9 mouse cellular contexts compared by ENCODE assay signal in the genomic region with DNA sequence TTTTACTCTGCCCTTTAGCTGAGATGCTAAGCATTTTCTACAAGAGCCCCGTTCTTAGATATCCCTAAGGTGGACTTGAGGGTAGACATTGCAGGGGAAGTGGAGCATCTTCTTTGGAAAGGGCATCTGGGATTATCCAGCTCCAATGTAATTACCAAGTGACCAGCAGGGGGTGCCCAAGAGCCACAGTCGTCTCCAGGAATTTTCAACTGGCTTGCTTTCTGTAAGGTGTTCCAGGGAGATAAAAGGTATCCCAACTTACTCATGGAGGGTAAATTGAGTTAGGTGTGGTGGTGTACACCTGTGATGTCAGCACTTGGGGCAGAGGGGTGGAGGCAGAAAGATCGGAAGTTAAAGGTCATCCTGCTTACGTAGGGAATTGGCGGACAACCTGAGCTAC. TPM values are rescaled to one million over a fixed set of nuclear protein-coding genes. Genes with fewer than 3 reads are reported as not detected.
DNase-seq lines count a peak whose midpoint lies in the region; ATAC-seq and TF ChIP-seq lines count a peak whose summit lies in the region.
"Had no signal": no experiment of that assay in that cellular context is flagged by ENCODE, and none has a peak within 500 bp of the region (broad histone marks: within the 10 kb centered on the region; RNA-seq: fewer than 3 reads in every experiment).

No protein-coding gene starts in this region.

- no peak overlapping the region for H3K9ac ChIP-seq in limb, embryonic 14.5 days (ENCODE audit: low read depth, low read length, severe bottlenecking)

- no peaks in the 10 kb centered on the region for H3K9me3 ChIP-seq in limb, embryonic 14.5 days (ENCODE audit: control insufficient read depth, low read length)

- DNase-seq in ovary, postnatal 10 days (ENCODE audit: low spot score), result peak; percentile 72
- no peak for DNase-seq in ovary, adult 18-20 months (ENCODE audit: low spot score)
- DNase-seq in cerebellum, adult 8-10 months, result peak; percentile 85
- DNase-seq in gastrocnemius, adult 8-10 months (ENCODE audit: low spot score in 2 of 2), result peak; percentile 55 to 57
- peak; percentile 35 to 78 for DNase-seq in kidney, adult 8-10 months
- DNase-seq in limb, embryonic 14.5 days (ENCODE audit: low spot score), result peak; percentile 58
- DNase-seq in neural tube, embryonic 10.5 days (ENCODE audit: extremely low spot score, low spot score), result peak; percentile 82
- DNase-seq in thymus, postnatal 36 days, result peak; percentile 23 to 43

- no peak for ATAC-seq in limb, embryonic 14.5 days (ENCODE audit: low FRiP score, low read depth)

- H3K4me1 ChIP-seq in limb, embryonic 14.5 days (ENCODE audit: control insufficient read depth, insufficient read depth, low read length), result peaks cover 6% of the 10 kb centered on the region

- H3K4me2 ChIP-seq in limb, embryonic 14.5 days (replicated peaks; ENCODE audit: low read depth, low read length, severe bottlenecking), result no peak overlapping the region

- no peaks in the 10 kb centered on the region for H3K27me3 ChIP-seq in limb, embryonic 14.5 days (ENCODE audit: control insufficient read depth, insufficient read depth, low read length)

- no peak for TF ChIP-seq POLR2A in limb, embryonic 14.5 days (IDR thresholded peaks at IDR 0.05; ENCODE audit: borderline replicate concordance, extremely low read depth, insufficient read depth, insufficient read length)

- H3K4me3 ChIP-seq in limb, embryonic 14.5 days (replicated peaks; ENCODE audit: low read length), result no peak overlapping the region
- H3K4me3 ChIP-seq: erythroblast, embryonic 14.5 days had no signal

- 30% methylated on average over 5 of the region's 5 CpGs for WGBS in limb, embryonic 14.5 days

- no peak overlapping the region for H3K27ac ChIP-seq in limb, embryonic 14.5 days (replicated peaks; ENCODE audit: low read depth, low read length)

- no peaks in the 10 kb centered on the region for H3K36me3 ChIP-seq in limb, embryonic 14.5 days (ENCODE audit: control insufficient read depth, insufficient read depth, low read length)

RNA-seq across cellular contexts. Expression of a gene that starts 9.5 kb away (rescaled TPM):
- total RNA-seq in gastrocnemius, adult 8-10 months (2022), result not detected
- polyA plus RNA-seq in limb, embryonic 14.5 days (2012; rRNA removed), result 0.23 and 0.26 TPM in 2 replicates
- 0.30 TPM in 1 of 2 replicates, not detected in the other for polyA plus RNA-seq in limb, embryonic 14.5 days (2014; fragmentation: Nextera tagmentation; extraction: Ambion mirVana)
- polyA plus RNA-seq: erythroblast, embryonic 14.5 days had no signal

RNA-seq across cellular contexts. Expression of a gene that starts 13.3 kb away (rescaled TPM):
- not detected for total RNA-seq in gastrocnemius, adult 8-10 months (2022)
- 0.29 and 0.55 TPM in 2 replicates for polyA plus RNA-seq in limb, embryonic 14.5 days (2012; rRNA removed)
- polyA plus RNA-seq in limb, embryonic 14.5 days (2014; fragmentation: Nextera tagmentation; extraction: Ambion mirVana), result 0.28 TPM in 1 of 2 replicates, not detected in the other
- polyA plus RNA-seq: erythroblast, embryonic 14.5 days had no signal

RNA-seq across cellular contexts. Expression of a gene that starts 24.9 kb away (rescaled TPM):
- total RNA-seq in gastrocnemius, adult 8-10 months (2022), result 10 to 100 TPM; 42.0 to 54.1 (median 50.0) TPM
- 97.4 and 126 TPM in 2 replicates for polyA plus RNA-seq in limb, embryonic 14.5 days (2012; rRNA removed)
- polyA plus RNA-seq in limb, embryonic 14.5 days (2014; fragmentation: Nextera tagmentation; extraction: Ambion mirVana), result 65.6 and 68.4 TPM in 2 replicates

RNA-seq across cellular contexts. Expression of a gene that starts 34.0 kb away (rescaled TPM):
- not detected for total RNA-seq in gastrocnemius, adult 8-10 months (2022)
- polyA plus RNA-seq in limb, embryonic 14.5 days (2012; rRNA removed), result not detected in 2 replicates
- not detected in 2 replicates for polyA plus RNA-seq in limb, embryonic 14.5 days (2014; fragmentation: Nextera tagmentation; extraction: Ambion mirVana)
- polyA plus RNA-seq: erythroblast, embryonic 14.5 days had no signal
